Mouse (Mus musculus) limb, embryonic 14.5 days (tissue): ENCODE data around the gene Mospd3. TPM values are rescaled to one million over a fixed set of nuclear protein-coding genes. Genes with fewer than 3 reads are reported as not detected.

Experiments used
- ATAC-seq: fragments of 200-750 bp; cut with Nextera tagmentation; 2 replicates; pipeline ENCODE4 v1.8.0; 2017; ENCODE audit warnings: low read depth, moderate number of reproducible peaks, moderate TSS enrichment; ENCODE audit not compliant: low FRiP score
- DNase-seq: peaks from one replicate; pipeline ENCODE4 v3.0.0-alpha.2; 2015; ENCODE audit warnings: low spot score
- H3K27ac ChIP-seq: fragments of 300-500 bp; sonication (generic); replicated peaks from 2 replicates; pipeline ENCODE4 v1.5.1; 2014; ENCODE audit warnings: low read depth, mild to moderate bottlenecking, low read length, moderate library complexity, mixed read lengths
- H3K27me3 ChIP-seq: fragments of 300-500 bp; sonication (generic); 2 replicates; pipeline ENCODE4 v1.6.1; 2014; ENCODE audit warnings: low read length, mixed read lengths; ENCODE audit not compliant: control insufficient read depth, insufficient read depth
- H3K36me3 ChIP-seq: fragments of 300-500 bp; sonication (generic); 2 replicates; pipeline ENCODE4 v1.6.1; 2014; ENCODE audit warnings: mild to moderate bottlenecking, low read length, moderate library complexity, mixed read lengths; ENCODE audit not compliant: control insufficient read depth, insufficient read depth
- H3K4me1 ChIP-seq: fragments of 300-500 bp; sonication (generic); 2 replicates; pipeline ENCODE4 v1.6.1; 2014; ENCODE audit warnings: antibody characterized with exemption, low read length, mixed read lengths; ENCODE audit not compliant: control insufficient read depth, insufficient read depth
- H3K4me2 ChIP-seq: fragments of 300-500 bp; sonication (generic); replicated peaks from 2 replicates; pipeline ENCODE4 v1.6.1; 2014; ENCODE audit warnings: low read depth, mild to moderate bottlenecking, low read length, moderate library complexity; ENCODE audit not compliant: severe bottlenecking
- H3K4me3 ChIP-seq: fragments of 300-500 bp; sonication (generic); replicated peaks from 2 replicates; pipeline ENCODE4 v1.5.1; 2014; ENCODE audit warnings: low read length
- H3K9ac ChIP-seq: fragments of 300-500 bp; sonication (generic); 2 replicates; pipeline ENCODE4 v1.6.1; 2014; ENCODE audit warnings: mild to moderate bottlenecking, low read depth, low read length, moderate library complexity; ENCODE audit not compliant: severe bottlenecking
- H3K9me3 ChIP-seq: fragments of 300-500 bp; sonication (generic); 2 replicates; pipeline ENCODE4 v1.6.1; 2016; ENCODE audit warnings: low read length; ENCODE audit not compliant: control insufficient read depth
- POLR2A ChIP-seq: fragments of 200-500 bp; IDR thresholded peaks from 2 replicates; pipeline ENCODE4 v1.8.0; 2012; ENCODE audit warnings: inconsistent platforms, mild to moderate bottlenecking, moderate library complexity, borderline replicate concordance; ENCODE audit not compliant: insufficient read depth, insufficient read length; ENCODE audit errors: extremely low read depth
- WGBS: fragments of 180-500 bp; shearing (Covaris S2); extraction: QIAGEN DNeasy Blood & Tissue Kit; methylation state at CpG from one replicate; pipeline ENCODE4 v1.1.7; 2014; 5-methylcytosine and 5-hydroxymethylcytosine counted together
- polyA plus RNA-seq, 2 experiments: library from polyadenylated mRNA; depleted of rRNA in 1 of 2; stranded (reverse) in 1 of 2; unstranded in 1 of 2; fragments of >200 nt; fragmentation: Nextera tagmentation in 1 of 2; extraction: Ambion mirVana in 1 of 2; gene quantifications; 2 replicates each; pipeline versions ENCODE4 v1.2.1 to v1.2.3; 2012 to 2014

Mospd3 gene
- polyA plus RNA-seq (2012; rRNA removed) (68.2 and 103 TPM in 2 replicates), polyA plus RNA-seq (2014; fragmentation: Nextera tagmentation; extraction: Ambion mirVana) (49.4 and 52.5 TPM in 2 replicates)

DNA sequence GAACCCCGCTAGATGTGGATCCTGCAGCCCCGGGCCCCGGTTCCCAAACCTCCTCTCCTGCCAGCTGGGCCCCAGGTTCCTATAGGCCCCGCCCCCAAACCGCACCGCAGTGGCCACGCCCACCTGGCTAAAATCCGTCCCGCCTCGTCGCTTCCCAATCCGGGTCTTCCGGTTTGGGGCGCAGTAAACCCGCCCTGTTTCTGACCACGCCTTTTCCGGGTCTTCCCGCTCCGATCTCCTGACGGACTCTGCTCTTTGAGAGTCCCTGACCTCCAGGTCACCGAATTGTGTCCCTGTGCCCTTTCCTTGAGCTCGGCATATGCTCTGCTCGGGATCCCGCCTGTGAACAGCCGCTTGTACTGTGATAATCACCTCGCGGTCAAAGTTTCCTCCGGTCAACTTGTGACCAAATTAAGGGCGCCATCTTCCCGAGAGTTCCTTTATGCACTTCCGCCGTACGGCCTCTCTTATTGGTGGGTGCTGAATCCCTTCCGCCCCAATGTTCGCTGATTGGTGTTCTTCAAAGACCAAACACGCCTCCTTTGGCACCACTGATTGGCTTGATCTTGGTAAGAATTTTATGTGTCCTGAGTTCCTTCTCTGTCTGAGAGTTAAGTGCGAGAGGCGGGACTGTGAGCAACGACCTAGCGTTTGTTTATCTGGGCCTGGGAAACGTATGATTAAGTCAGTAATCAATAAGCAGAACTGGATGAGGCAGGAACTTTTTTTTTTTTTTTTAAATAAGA, at the start of gene Mospd3:
Gene Mospd3 (minus strand): TSS at position 440 of the 746 bp plus-strand sequence.
- 0 out of 2 replicates have a peak, but pooled peaks have one; percentile 10 for TF ChIP-seq POLR2A
- Histone ChIP-seq H3K36me3 (peaks cover 16% of the 10 kb centered on the region; the same call in 1 of the 2 replicates), H3K27ac (peak within 1 kb of the TSS; percentile 59), H3K9me3 (no peaks in the 10 kb centered on the region), H3K9ac (peak within 1 kb of the TSS; percentile 79), H3K4me2 (peak within 1 kb of the TSS; percentile 95), H3K27me3 (no peaks in the 10 kb centered on the region), H3K4me3 (peak within 1 kb of the TSS; percentile 78), H3K4me1 (peaks cover 20% of the 10 kb centered on the region)
- under 1% methylated on average over 29 of the region's 41 CpGs for WGBS
- ATAC-seq (peak; percentile 95), DNase-seq (peak; percentile 100)

DNA sequence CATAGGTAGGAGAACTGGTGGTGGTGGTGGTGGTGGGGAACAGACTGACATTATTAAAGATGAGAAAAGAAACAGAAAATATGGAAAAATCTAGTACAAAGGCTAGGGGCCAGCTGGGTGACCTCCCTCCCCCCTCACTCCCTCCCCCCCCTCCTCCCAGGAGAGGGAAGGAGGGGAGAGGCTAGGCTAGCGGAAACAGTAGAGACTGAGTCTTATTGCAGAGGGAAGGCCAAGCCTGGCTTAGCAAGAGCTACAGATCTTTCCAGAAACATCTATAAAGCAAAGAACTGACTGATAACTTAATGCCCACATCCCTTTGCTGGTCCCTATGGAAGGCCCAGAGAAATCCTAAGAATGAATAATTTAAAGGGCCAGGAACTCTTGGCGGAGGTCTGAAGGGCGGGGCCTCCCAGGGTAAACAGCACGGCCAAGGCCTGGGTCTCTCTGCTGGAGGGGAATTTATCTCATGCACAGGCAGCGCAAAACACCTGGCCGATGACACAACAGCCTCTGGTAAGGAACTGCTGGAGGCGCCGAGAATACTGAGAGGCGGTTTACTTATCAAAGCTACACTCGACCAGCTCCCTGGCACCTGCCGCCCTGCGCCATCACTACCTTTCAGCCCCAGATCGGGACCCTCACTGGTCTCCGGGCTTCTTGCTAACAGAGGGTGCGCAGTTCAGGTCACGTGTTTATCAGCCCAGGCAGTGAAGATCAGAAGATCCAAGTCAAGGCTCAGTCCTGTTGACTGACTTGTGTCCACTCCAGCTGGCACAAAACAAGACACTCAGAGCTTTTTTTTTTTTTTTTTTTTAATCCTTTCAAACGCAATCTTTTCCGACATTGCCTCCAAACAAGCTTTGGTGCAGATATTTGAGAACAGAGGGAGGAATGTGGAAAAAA, 49.1 kb upstream of the Mospd3 start:
- DNase-seq (no peak), ATAC-seq (no peak)
- H3K4me3 ChIP-seq, result no peak overlapping the region
- 15% methylated on average over 18 of the region's 18 CpGs for WGBS
- no peak for TF ChIP-seq POLR2A
- no peak overlapping the region; the same call in 1 of the 2 replicates for H3K27ac ChIP-seq
- no peaks in the 10 kb centered on the region for H3K9me3 ChIP-seq
- peaks cover 14% of the 10 kb centered on the region for H3K27me3 ChIP-seq
- H3K4me1 ChIP-seq, result peaks cover 30% of the 10 kb centered on the region
- H3K4me2 ChIP-seq, result peak overlapping the region; percentile 19
- no peak overlapping the region for H3K9ac ChIP-seq
- H3K36me3 ChIP-seq, result peaks cover 20% of the 10 kb centered on the region; the same call in 1 of the 2 replicates

GRCm38 (mm10) chr5:137649251-137649650, 48.4 kb upstream of the Mospd3 start:
- WGBS, result 25% methylated on average over 4 of the region's 4 CpGs
- ATAC-seq (no peak), DNase-seq (no peak)
- H3K4me3 ChIP-seq, result no peak overlapping the region
- peaks cover 18% of the 10 kb centered on the region; the same call in 1 of the 2 replicates for H3K36me3 ChIP-seq
- H3K27ac ChIP-seq, result 0 out of 2 replicates have a peak overlapping the region, but pooled peaks have one; percentile 33
- H3K4me1 ChIP-seq, result peaks cover 30% of the 10 kb centered on the region
- H3K9ac ChIP-seq, result no peak overlapping the region
- no peak overlapping the region for H3K4me2 ChIP-seq
- no peak for TF ChIP-seq POLR2A
- no peaks in the 10 kb centered on the region for H3K9me3 ChIP-seq
- H3K27me3 ChIP-seq, result peaks cover 20% of the 10 kb centered on the region

DNA sequence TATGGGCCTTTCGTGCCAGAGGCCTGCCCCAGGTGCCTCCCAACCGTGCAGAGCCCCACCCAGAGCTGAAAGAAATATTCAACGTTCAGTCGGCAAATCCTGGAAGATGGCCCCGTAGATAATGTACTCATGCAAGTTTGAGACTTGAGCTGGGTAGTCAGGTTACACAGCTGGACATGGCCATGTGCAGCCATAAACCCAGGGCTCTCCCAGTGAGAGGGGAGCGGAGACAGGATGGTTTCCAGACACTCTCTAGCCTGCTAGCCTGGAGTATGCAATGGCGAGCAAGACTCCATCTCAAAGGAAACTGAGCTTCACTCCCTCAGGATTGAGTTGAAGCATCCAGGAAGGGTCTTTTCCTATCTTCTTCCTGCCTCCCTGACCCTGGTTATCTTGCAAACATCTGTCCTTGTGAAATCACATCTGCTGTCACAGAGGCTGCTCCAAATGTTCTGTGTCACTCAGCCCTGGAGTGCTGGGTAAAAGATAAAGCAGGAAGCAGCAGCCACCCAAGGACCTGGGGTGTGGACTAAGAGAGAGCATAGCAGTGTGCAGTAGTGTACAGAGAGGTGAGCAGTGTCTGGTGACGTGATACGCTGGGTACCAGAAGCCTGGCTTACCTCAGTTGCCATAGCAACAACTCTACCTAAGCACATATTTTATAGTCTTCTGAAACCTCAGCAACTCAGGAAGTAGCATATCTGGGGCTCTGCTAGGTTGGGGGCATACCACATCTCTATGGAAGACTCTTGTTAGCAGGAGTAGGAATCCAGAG, 47.2 kb upstream of the Mospd3 start:
- Histone ChIP-seq H3K27me3 (peaks cover 21% of the 10 kb centered on the region), H3K4me1 (peaks cover 30% of the 10 kb centered on the region), H3K9ac (no peak overlapping the region), H3K27ac (no peak overlapping the region), H3K9me3 (no peaks in the 10 kb centered on the region), H3K4me3 (no peak overlapping the region), H3K36me3 (peaks cover 8% of the 10 kb centered on the region; the same call in 1 of the 2 replicates), H3K4me2 (no peak overlapping the region)
- ATAC-seq (0 out of 2 replicates have a peak, but pooled peaks have one; percentile 35), DNase-seq (no peak)
- no peak for TF ChIP-seq POLR2A
- WGBS, result 18% methylated on average over 9 of the region's 9 CpGs

DNA sequence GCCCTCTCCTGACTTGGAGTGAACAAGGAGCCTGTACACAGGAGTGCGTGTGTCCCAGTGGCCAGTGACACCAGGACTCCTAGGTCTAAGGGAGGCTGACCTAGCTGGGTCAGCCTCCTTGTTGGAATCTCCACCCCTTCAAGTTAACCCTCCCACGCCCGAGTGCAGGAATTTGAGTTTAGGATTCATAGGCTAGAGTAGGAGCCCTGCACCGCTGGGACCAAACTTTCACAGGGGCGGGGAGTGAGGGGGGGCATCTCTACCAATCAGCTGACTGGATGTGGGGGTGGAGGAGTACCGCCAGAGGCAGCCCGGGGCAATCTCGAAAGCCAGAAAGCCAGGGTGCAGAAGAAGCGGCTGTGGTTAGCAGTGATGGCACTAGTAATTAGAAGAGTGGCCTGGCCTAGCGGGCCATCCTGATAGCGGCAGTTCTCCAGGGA, 44.8 kb upstream of the Mospd3 start, which contains the start of gene Irs3:
Gene Irs3 (minus strand): TSS at position 63 of the 440 bp plus-strand sequence.
- ATAC-seq, result no peak
- Histone ChIP-seq H3K36me3 (peaks cover 21% of the 10 kb centered on the region), H3K9me3 (no peaks in the 10 kb centered on the region), H3K9ac (peak within 1 kb of the TSS; percentile 46), H3K4me2 (peak within 1 kb of the TSS; percentile 46), H3K27me3 (peaks cover 21% of the 10 kb centered on the region), H3K4me3 (peak within 1 kb of the TSS; percentile 29), H3K4me1 (peaks cover 30% of the 10 kb centered on the region), H3K27ac (no peak within 1 kb of the TSS)
- TF ChIP-seq POLR2A, result no peak
- DNase-seq, result no peak
- 21% methylated on average over 11 of the region's 11 CpGs for WGBS
